Mouse (Mus musculus) lung, postnatal 36 days (tissue): Measurements from ENCODE around the gene Sdr9c7.
"Not testable (repeated sequence)": the region's sequence is repeated elsewhere in the genome, so short reads cannot be mapped to it uniquely, and the experiment has no call there.

Experiments used
- DNase-seq: peaks from one replicate; pipeline ENCODE4 v3.0.0; 2022; ENCODE audit warnings: mixed read lengths

Gene Sdr9c7

GRCm38 (mm10) chr10:127907386-127907951, 9.2 kb downstream of the Sdr9c7 start:
- DNase-seq = no peak

- DNase-seq = no peak
These were observed 17.3 kb downstream of the Sdr9c7 start for GRCm38 (mm10) chr10:127915578-127915977.

DNA sequence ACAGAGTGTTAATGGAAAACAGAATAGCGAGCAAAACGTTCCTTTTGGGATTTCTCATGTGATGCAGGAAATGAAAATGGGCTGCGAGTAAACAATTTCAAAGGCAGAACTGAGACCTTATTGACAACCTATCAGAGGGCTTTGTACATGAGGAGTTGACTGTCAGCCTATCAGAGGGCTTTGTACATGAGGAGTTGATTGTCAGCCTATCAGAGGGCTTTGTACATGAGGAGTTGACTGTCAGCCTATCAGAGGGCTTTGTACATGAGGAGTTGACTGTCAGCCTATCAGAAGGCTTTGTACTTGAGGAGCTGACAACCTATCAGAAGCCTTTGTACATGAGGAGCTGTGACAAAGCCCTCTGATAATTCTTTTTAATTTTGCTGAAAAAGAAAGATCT, 18.9 kb downstream of the Sdr9c7 start:
- not testable (repeated sequence) for DNase-seq

DNA sequence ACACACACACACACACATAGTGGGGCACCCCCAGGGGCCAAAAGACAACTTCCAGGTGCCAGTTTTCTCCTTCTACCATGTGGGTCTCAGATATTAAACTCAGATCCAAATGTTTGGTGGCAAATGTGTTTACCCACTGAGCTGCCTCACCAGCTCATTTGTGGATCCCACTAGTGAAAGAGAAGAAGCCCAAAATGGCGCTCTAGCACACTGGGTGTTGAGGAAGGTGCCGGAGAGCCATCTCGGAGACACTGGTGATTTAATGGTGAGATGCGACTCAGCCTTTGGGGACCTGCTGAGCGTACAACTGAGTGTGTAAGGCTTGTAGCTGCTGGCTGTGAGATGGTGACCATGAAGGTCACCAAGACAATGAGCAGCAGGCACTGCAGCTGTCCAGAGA, 19.3 kb downstream of the Sdr9c7 start:
- DNase-seq = no peak

- DNase-seq = no peak
These were observed 23.9 kb downstream of the Sdr9c7 start for GRCm38 (mm10) chr10:127922241-127922640.

- DNase-seq = no peak
These were observed 24.7 kb downstream of the Sdr9c7 start for GRCm38 (mm10) chr10:127923024-127923423.

- DNase-seq = no peak
These were observed 26.5 kb downstream of the Sdr9c7 start for GRCm38 (mm10) chr10:127924597-127925378.

GRCm38 (mm10) chr10:127927737-127928136, 29.4 kb downstream of the Sdr9c7 start:
- DNase-seq = no peak

GRCm38 (mm10) chr10:127932290-127932926, 34.1 kb downstream of the Sdr9c7 start:
- DNase-seq = no peak

DNA sequence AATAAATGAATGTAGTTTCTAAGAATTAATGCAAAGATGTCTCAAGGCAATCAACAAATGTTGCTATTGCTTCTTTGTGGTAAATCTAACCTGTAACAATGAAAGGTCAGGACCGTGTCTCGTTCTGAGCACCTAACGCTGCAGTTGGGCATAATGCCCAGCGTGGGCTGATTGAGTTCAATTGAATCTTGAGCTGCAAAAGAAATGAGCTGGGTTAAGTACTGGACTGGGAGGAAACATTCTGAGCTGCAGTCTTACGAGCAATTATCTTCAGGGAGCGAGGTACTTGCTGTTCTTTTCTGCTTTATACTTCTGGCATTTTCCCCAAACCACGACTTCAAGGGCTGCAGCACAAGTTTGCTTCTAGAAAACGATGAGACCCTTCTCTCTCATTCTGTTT, 38.0 kb downstream of the Sdr9c7 start:
- DNase-seq = no peak

DNA sequence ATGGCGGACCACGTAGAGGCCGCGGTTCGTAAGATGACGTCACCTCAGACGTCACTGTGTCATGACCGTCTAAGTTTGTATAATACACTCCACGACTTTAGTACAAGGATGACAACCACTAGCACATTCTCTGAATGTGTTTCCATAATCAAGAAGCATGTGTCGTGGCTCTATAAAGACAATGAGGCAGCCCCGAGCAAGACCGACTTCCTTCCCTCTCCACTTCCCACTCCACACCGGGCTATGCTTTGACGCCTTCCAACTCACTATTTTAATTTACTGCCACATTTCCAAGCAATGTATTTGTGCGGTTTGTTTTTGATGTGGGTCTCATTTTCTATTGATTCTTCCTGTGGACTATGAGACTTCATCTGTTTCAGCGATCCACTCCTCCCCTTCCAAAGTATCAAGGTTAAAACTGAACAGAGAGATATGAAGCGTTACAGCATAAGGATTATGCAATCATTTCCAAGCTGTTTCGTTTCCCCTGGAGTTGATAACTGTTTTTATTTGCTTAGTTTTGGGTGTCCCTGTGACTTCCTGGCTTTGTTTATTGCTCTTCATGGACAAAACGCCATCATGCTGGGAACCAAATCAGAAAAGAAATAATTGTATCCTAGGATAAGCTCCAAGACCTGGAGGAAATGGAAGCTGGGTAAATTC, 38.6 kb downstream of the Sdr9c7 start:
- peak; percentile 20 for DNase-seq

- DNase-seq = peak; percentile 86
These were observed 39.2 kb downstream of the Sdr9c7 start for GRCm38 (mm10) chr10:127937428-127938010.

DNA sequence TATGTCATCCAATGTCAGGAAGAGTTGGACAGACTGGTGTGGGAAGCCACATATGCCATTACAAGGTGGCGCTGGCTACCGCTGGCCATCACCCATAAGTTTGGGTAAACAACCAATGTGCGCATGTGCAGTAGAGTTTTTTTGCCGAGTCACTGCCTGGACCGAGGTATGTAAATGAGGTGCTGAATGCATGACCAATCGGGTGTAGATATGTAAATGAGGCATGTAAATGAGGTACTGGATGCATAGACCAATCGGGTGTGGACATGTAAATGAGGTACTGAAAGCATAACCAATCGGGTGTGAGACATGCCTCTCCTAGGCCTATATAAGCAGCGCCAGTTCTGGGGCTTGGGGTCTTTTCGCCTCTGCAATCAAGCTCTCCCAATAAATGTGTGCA, 41.3 kb downstream of the Sdr9c7 start:
- DNase-seq = not testable (repeated sequence)

GRCm38 (mm10) chr10:127945432-127946064, 47.2 kb downstream of the Sdr9c7 start:
- peak; percentile 60 for DNase-seq

GRCm38 (mm10) chr10:127949596-127950130, 51.3 kb downstream of the Sdr9c7 start:
- no peak for DNase-seq

DNA sequence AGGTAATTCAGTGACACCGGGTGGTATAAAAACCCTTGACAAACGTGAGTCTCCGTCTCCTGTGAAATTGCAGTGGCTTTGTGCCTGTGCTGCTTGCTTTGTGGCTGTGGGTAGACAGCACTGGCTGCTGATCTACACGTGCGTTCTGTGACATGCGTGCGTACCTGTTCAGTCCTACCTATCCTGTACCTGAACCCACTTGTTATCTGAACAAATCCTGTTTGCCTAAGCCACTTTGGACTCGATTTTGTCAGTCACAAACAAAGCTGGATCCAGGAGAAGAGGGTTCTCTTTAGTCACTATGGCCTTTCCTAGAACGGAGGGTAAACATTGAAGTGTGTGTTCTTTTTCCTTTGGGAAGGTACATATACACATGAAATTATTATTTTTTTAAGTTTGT, 53.1 kb downstream of the Sdr9c7 start:
- DNase-seq = no peak

DNA sequence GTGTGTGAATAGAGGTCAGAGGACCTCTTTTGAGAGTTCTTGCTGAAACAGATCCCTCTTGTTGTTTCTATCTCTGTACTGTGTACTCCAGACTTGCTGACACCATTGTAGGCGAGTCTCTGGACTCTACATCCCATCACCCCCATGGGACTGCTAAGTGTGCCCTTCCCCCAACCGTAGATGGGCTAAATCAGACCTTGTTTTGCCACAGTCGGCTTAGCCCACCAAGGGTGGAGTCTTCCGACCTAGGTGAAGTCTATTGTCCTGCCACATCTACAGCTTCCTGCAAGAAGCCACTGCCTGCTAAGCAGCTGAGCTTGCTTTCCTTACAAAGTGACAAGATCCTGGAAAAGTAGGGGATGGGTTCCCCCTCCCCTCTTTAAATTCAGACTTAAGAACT, 53.5 kb downstream of the Sdr9c7 start:
- no peak for DNase-seq

- no peak for DNase-seq
These were observed 56.7 kb downstream of the Sdr9c7 start for GRCm38 (mm10) chr10:127955034-127955433.

DNA sequence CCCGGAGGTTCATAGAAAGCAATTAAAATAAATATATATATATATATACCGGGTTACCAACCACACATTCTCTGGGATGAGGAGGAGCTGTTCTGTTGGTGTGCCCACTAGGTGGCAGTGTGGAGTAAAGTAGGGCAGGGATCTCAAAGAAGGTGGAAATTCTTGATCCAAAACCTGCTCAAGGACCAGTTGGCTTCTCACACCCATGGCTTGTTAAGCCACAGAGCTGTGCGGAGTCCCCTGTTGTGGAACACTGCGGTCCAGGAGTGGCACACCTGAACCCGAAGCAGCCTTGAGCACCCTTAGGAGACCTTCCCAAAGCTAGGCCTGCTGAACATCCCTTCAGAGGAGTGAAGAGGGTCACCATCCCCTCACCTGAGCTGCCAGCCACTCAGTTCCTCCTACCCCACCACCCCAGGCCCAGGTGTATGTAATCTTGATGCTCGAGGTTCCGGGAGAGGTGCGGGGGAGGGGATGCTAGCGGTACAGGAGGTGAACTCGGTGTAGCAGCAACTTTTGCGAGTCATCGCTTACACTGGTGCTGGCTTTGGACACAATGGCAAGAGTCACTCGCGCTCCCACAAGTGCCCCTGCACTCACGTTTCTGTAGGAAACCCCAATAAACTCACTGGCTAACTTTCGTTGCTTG, 58.0 kb downstream of the Sdr9c7 start:
- peak; percentile 85 for DNase-seq

- no peak for DNase-seq
These were observed 60.9 kb downstream of the Sdr9c7 start for GRCm38 (mm10) chr10:127959161-127959679.
